Comparison of ENCODE assay signal across 8 mouse cellular contexts in the genomic region with DNA sequence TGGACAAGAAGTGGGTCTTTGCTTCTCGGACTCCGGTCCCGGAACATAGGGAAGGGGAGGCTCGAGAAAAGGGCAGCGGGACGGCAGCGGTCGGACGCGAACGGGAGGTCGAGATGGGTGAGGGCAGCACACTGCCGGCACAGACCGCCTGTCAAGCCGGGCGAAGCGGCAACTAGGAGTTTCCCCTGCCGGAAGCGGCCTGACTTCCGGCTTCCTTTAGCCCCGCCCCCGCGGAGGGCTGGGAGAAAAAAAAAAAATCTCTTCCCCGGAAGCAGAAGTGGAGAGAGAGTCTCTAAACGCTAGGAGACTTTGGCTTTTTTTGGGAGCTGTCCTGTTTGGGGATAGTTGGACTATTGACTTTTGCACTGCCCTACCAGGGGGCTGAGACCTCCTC. TPM values are rescaled to one million over a fixed set of nuclear protein-coding genes. Genes with fewer than 3 reads are reported as not detected.
DNase-seq lines count a peak whose midpoint lies in the region; ATAC-seq and TF ChIP-seq lines count a peak whose summit lies in the region.

Mindy3 (minus strand) TSS at position 209 of the 394 bp plus-strand sequence.

- peak within 1 kb of the TSS; percentile 32 for H3K27ac ChIP-seq in heart, embryonic 11.5 days (ENCODE audit: low read depth, low read length)
- H3K27ac ChIP-seq in kidney, embryonic 16.5 days (ENCODE audit: low read length): peak within 1 kb of the TSS; percentile 71
- peak within 1 kb of the TSS; percentile 68 for H3K27ac ChIP-seq in liver, adult 2 months (replicated peaks; ENCODE audit: insufficient read depth, low read depth, low read length)

- H3K4me2 ChIP-seq in heart, embryonic 11.5 days: peak within 1 kb of the TSS; percentile 86
- peak within 1 kb of the TSS; percentile 70 for H3K4me2 ChIP-seq in kidney, embryonic 16.5 days (replicated peaks; ENCODE audit: low read depth, low read length)
- H3K4me2 ChIP-seq in myocyte (ENCODE audit: low read depth): peak within 1 kb of the TSS; percentile 89

- peak; percentile 94 for DNase-seq in brain, embryonic 14.5 days (ENCODE audit: low read depth)
- DNase-seq in liver, adult 2 months (ENCODE audit: extremely low read depth, low read depth, low spot score): peak; percentile 93
- peak; percentile 83 for DNase-seq in splenic B cell, adult 2 months (ENCODE audit: low read depth, low spot score)

- TF ChIP-seq POLR2A in brain, embryonic 14.5 days (IDR thresholded peaks at IDR 0.05; ENCODE audit: borderline replicate concordance, extremely low read depth, insufficient read depth, insufficient read length, poor library complexity, severe bottlenecking): peak; percentile 89; the same call in 1 of the 2 replicates
- peak; percentile 96 for TF ChIP-seq POLR2A in liver, adult 2 months (IDR thresholded peaks at IDR 0.05; ENCODE audit: extremely low read depth, insufficient read depth, low read length)
- TF ChIP-seq POLR2A in myocyte (IDR thresholded peaks at IDR 0.05; ENCODE audit: insufficient read length, low read depth): peak; percentile 98

- peaks cover 36% of the 10 kb centered on the region for H3K79me3 ChIP-seq in C2C12 (ENCODE audit: low read depth)

- H3K4me1 ChIP-seq in erythroblast, embryonic 14.5 days (ENCODE audit: control insufficient read depth): peaks cover 34% of the 10 kb centered on the region
- peaks cover 4% of the 10 kb centered on the region; the same call in 1 of the 2 replicates for H3K4me1 ChIP-seq in heart, embryonic 11.5 days (ENCODE audit: control insufficient read depth, insufficient read depth, low read length)
- H3K4me1 ChIP-seq in kidney, embryonic 16.5 days (ENCODE audit: insufficient read depth, low read length): peaks cover 8% of the 10 kb centered on the region
- H3K4me1 ChIP-seq in liver, adult 2 months (ENCODE audit: control insufficient read depth, insufficient read depth, low read length): peaks cover 24% of the 10 kb centered on the region

- no peaks in the 10 kb centered on the region for H3K36me3 ChIP-seq in C2C12 (ENCODE audit: control insufficient read depth, insufficient read depth)
- peaks cover 6% of the 10 kb centered on the region; the same call in 1 of the 2 replicates for H3K36me3 ChIP-seq in erythroblast, embryonic 14.5 days (ENCODE audit: control insufficient read depth)
- no peaks in the 10 kb centered on the region for H3K36me3 ChIP-seq in heart, embryonic 11.5 days (ENCODE audit: control insufficient read depth, insufficient read depth, low read length)
- H3K36me3 ChIP-seq in kidney, embryonic 16.5 days (ENCODE audit: insufficient read depth, low read length): no peaks in the 10 kb centered on the region
- H3K36me3 ChIP-seq in liver, adult 2 months (ENCODE audit: control insufficient read depth, insufficient read depth, low read length): no peaks in the 10 kb centered on the region
- H3K36me3 ChIP-seq in myocyte (ENCODE audit: control insufficient read depth, insufficient read depth): no peaks in the 10 kb centered on the region
- H3K36me3 ChIP-seq in splenic B cell, adult 2 months (ENCODE audit: control insufficient read depth, insufficient read depth, low read length, poor library complexity, severe bottlenecking): no peaks in the 10 kb centered on the region; the same call in 1 of the 2 replicates

- H3K9ac ChIP-seq in heart, embryonic 11.5 days (ENCODE audit: low read depth, low read length): peak within 1 kb of the TSS; percentile 84
- peak within 1 kb of the TSS; percentile 76 for H3K9ac ChIP-seq in kidney, embryonic 16.5 days (replicated peaks; ENCODE audit: low read length)
- peak within 1 kb of the TSS; percentile 90 for H3K9ac ChIP-seq in liver, adult 2 months (ENCODE audit: low read depth, low read length)

- peak; percentile 87 for ATAC-seq in heart, embryonic 11.5 days (replicated peaks; ENCODE audit: insufficient number of reproducible peaks, low FRiP score, low TSS enrichment)
- ATAC-seq in kidney, embryonic 16.5 days (ENCODE audit: low FRiP score, low TSS enrichment): peak; percentile 94

- no peak for TF ChIP-seq CTCF in C2C12 (IDR thresholded peaks at IDR 0.05; ENCODE audit: control insufficient read depth, insufficient read depth, insufficient read length)
- TF ChIP-seq CTCF in brain, embryonic 14.5 days (IDR thresholded peaks at IDR 0.05; ENCODE audit: borderline replicate concordance, extremely low read depth, insufficient read depth, insufficient read length): no peak
- no peak for TF ChIP-seq CTCF in liver, adult 2 months (IDR thresholded peaks at IDR 0.05; ENCODE audit: low read depth, low read length)

- H3K9me3 ChIP-seq in erythroblast, embryonic 14.5 days (ENCODE audit: control insufficient read depth, low read length): no peaks in the 10 kb centered on the region
- H3K9me3 ChIP-seq in heart, embryonic 11.5 days (replicated peaks; ENCODE audit: control insufficient read depth, low read length): no peaks in the 10 kb centered on the region
- no peaks in the 10 kb centered on the region for H3K9me3 ChIP-seq in kidney, embryonic 16.5 days (ENCODE audit: low read length)

- H3K4me3 ChIP-seq in C2C12 (ENCODE audit: insufficient read depth, poor library complexity, severe bottlenecking) (peak within 1 kb of the TSS; percentile 92), myocyte (peak within 1 kb of the TSS; percentile 96)
- peak within 1 kb of the TSS; percentile 89 for H3K4me3 ChIP-seq in erythroblast, embryonic 14.5 days (replicated peaks)
- peak within 1 kb of the TSS; percentile 89 for H3K4me3 ChIP-seq in heart, embryonic 11.5 days (ENCODE audit: low read depth, low read length)
- peak within 1 kb of the TSS; percentile 75 for H3K4me3 ChIP-seq in kidney, embryonic 16.5 days (ENCODE audit: low read length)
- H3K4me3 ChIP-seq in liver, adult 2 months (ENCODE audit: insufficient read depth, low read depth, low read length): peak within 1 kb of the TSS; percentile 94

- H3ac ChIP-seq in C2C12 (ENCODE audit: control insufficient read depth, insufficient read length, low read depth) (peak within 1 kb of the TSS; percentile 84), myocyte (ENCODE audit: control insufficient read depth, insufficient read length) (peak within 1 kb of the TSS; percentile 87)

- H3K27me3 ChIP-seq in C2C12 (ENCODE audit: control insufficient read depth, insufficient read depth, insufficient read length): no peaks in the 10 kb centered on the region
- no peaks in the 10 kb centered on the region for H3K27me3 ChIP-seq in erythroblast, embryonic 14.5 days (ENCODE audit: control insufficient read depth)
- H3K27me3 ChIP-seq in heart, embryonic 11.5 days (ENCODE audit: control insufficient read depth, insufficient read depth, low read length): no peaks in the 10 kb centered on the region
- H3K27me3 ChIP-seq in kidney, embryonic 16.5 days (ENCODE audit: insufficient read depth, low read length): no peaks in the 10 kb centered on the region
- H3K27me3 ChIP-seq in liver, adult 2 months (ENCODE audit: control insufficient read depth, insufficient read depth, low read length): no peaks in the 10 kb centered on the region
- no peaks in the 10 kb centered on the region for H3K27me3 ChIP-seq in myocyte (ENCODE audit: control insufficient read depth, insufficient read depth, insufficient read length)
- H3K27me3 ChIP-seq in splenic B cell, adult 2 months (ENCODE audit: control insufficient read depth, insufficient read depth, low read length, poor library complexity, severe bottlenecking): no peaks in the 10 kb centered on the region

- WGBS in heart, embryonic 11.5 days (ENCODE audit: insufficient replicate concordance): under 1% methylated on average over 25 of the region's 25 CpGs
- under 1% methylated on average over 25 of the region's 25 CpGs for WGBS in kidney, embryonic 16.5 days
- under 1% methylated on average over 25 of the region's 25 CpGs for WGBS in liver, adult 2 months

- peaks cover 49% of the 10 kb centered on the region for H3K79me2 ChIP-seq in C2C12 (ENCODE audit: control insufficient read depth, insufficient read depth)
- H3K79me2 ChIP-seq in liver, adult 2 months (ENCODE audit: control insufficient read depth, insufficient read depth, low read length): peaks cover 28% of the 10 kb centered on the region
- peaks cover 29% of the 10 kb centered on the region for H3K79me2 ChIP-seq in myocyte (ENCODE audit: control insufficient read depth, insufficient read depth)

TF ChIP-seq in C2C12, 6 proteins besides CTCF, POLR2A, EP300 and RAD21:
- TF ChIP-seq MYOG (IDR thresholded peaks at IDR 0.05; ENCODE audit: control insufficient read depth, extremely low read depth, insufficient read length): no peak
- peak; percentile 27 for TF ChIP-seq MAX (IDR thresholded peaks at IDR 0.05)
- TF ChIP-seq MYOD1 (IDR thresholded peaks at IDR 0.05; ENCODE audit: control insufficient read depth, insufficient read length, low read depth): no peak

TF ChIP-seq in myocyte, 11 proteins besides CTCF, POLR2A, EP300 and RAD21:
- TF ChIP-seq CEBPB (IDR thresholded peaks at IDR 0.05; ENCODE audit: insufficient read depth, poor library complexity, severe bottlenecking) (no peak), SRF (IDR thresholded peaks at IDR 0.05; ENCODE audit: control insufficient read depth, insufficient read length, low read depth) (no peak), TCF12 (IDR thresholded peaks at IDR 0.05; ENCODE audit: insufficient read depth, poor library complexity, severe bottlenecking) (no peak), REST (IDR thresholded peaks at IDR 0.05; ENCODE audit: insufficient read depth, insufficient read length) (peak; percentile 13), E2F4 (IDR thresholded peaks at IDR 0.05; ENCODE audit: insufficient read depth) (no peak), MYOG (IDR thresholded peaks at IDR 0.05; ENCODE audit: control insufficient read depth in 1 of 3, insufficient read depth in 1 of 3, insufficient read length in 2 of 3, low read depth in 2 of 3) (peak in 1 of 3 experiments; percentile 32), POLR2AphosphoS2 (IDR thresholded peaks at IDR 0.05; ENCODE audit: insufficient read length, low read depth) (peak; percentile 98)

RNA-seq across cellular contexts. Expression of gene Mindy3, which starts in this region (rescaled TPM):
- polyA plus RNA-seq in C2C12 (2012; fragmentation: generic; extraction: Trizol) (24.6 TPM), myocyte (2012; fragmentation: generic; extraction: Trizol) (19.1 TPM)
- polyA plus RNA-seq in brain, embryonic 14.5 days (2012; rRNA removed): 57.1 and 66.3 TPM in 2 replicates
- polyA plus RNA-seq in erythroblast, embryonic 14.5 days (2012): 4.7 and 5.4 TPM in 2 replicates
- polyA plus RNA-seq in heart, embryonic 11.5 days (2014; fragmentation: Nextera tagmentation; extraction: Ambion mirVana): 28.8 and 29.3 TPM in 2 replicates
- 35.4 and 37.9 TPM in 2 replicates for polyA plus RNA-seq in kidney, embryonic 16.5 days (2015; fragmentation: Nextera tagmentation; extraction: Ambion mirVana)
- total RNA-seq in liver, adult 2 months (2014; rRNA removed): 20.3 and 23.1 TPM in 2 replicates
- polyA plus RNA-seq in liver, adult 2 months (2012; rRNA removed): 46.4 and 49.0 TPM in 2 replicates

Comparison
In these comparisons a context has a peak if more than half of its experiments do, and no peak if none do; other contexts are left out.
1. Peak in every context shown above with its lines: DNase-seq, ATAC-seq, H3K4me3 ChIP-seq and H3K27ac ChIP-seq.